Mouse (Mus musculus) common myeloid progenitor, adult 5-6 weeks (primary cell): ENCODE results near the gene Mlxip. TPM values are rescaled to one million over a fixed set of nuclear protein-coding genes. Genes with fewer than 3 reads are reported as not detected.
A peak's percentile ranks its signal among the peaks of the same experiment; 100 is the strongest.

ENCODE experiments used
- ATAC-seq: replicated peaks from 2 replicates; pipeline ENCODE4 v1.8.0; 2016; ENCODE audit warnings: low read depth, mild to moderate bottlenecking, moderate TSS enrichment, inconsistent platforms; ENCODE audit not compliant: poor library complexity, severe bottlenecking
- total RNA-seq: library from RNA; stranded (forward); fragments of 200-1000, 187-1606 nt; gene quantifications from 2 replicates; pipeline ENCODE4 v1.2.3, GENCODE M21; 2017

Gene Mlxip
- total RNA-seq, 1 experiment from 2014 or later = 13.9 TPM

GRCm38 (mm10) chr5:123379504-123379931 is 15.1 kb upstream of the Mlxip start:
- no peak for ATAC-seq

GRCm38 (mm10) chr5:123381968-123382367 is 12.6 kb upstream of the Mlxip start:
- ATAC-seq = peak; percentile 48

GRCm38 (mm10) chr5:123382686-123383085 is 11.9 kb upstream of the Mlxip start:
- no peak for ATAC-seq

GRCm38 (mm10) chr5:123388452-123388851 is 6.1 kb upstream of the Mlxip start:
- ATAC-seq = peak; percentile 63; the same call in 1 of the 2 replicates

GRCm38 (mm10) chr5:123390536-123391441 is 3.8 kb upstream of the Mlxip start:
- ATAC-seq = no peak

- no peak for ATAC-seq
These were observed 3.2 kb upstream of the Mlxip start for GRCm38 (mm10) chr5:123391442-123391809.

- ATAC-seq = no peak
These were observed 754 bp upstream of the Mlxip start for GRCm38 (mm10) chr5:123393786-123394302.

GRCm38 (mm10) chr5:123394957-123395881 is 621 bp downstream of the Mlxip start:
- ATAC-seq = no peak

GRCm38 (mm10) chr5:123396901-123397464 is 2.4 kb downstream of the Mlxip start:
- no peak for ATAC-seq

GRCm38 (mm10) chr5:123397786-123398185 is 3.2 kb downstream of the Mlxip start:
- ATAC-seq = peak; percentile 17

GRCm38 (mm10) chr5:123398856-123399498 is 4.4 kb downstream of the Mlxip start:
- no peak for ATAC-seq

GRCm38 (mm10) chr5:123404480-123404879 is 9.9 kb downstream of the Mlxip start:
- ATAC-seq = no peak

- ATAC-seq = no peak
These were observed 12.4 kb downstream of the Mlxip start for GRCm38 (mm10) chr5:123406952-123407351.

- ATAC-seq = no peak
These were observed 13.6 kb downstream of the Mlxip start for GRCm38 (mm10) chr5:123408176-123408575.

- ATAC-seq = no peak
These were observed 17.6 kb downstream of the Mlxip start for GRCm38 (mm10) chr5:123412193-123412592.

- no peak for ATAC-seq
These were observed 19.3 kb downstream of the Mlxip start for GRCm38 (mm10) chr5:123413866-123414363.

- ATAC-seq = no peak
These were observed 21.6 kb downstream of the Mlxip start for GRCm38 (mm10) chr5:123416149-123416548.

- no peak for ATAC-seq
These were observed 22.2 kb downstream of the Mlxip start for GRCm38 (mm10) chr5:123416566-123417518.
